Mouse (Mus musculus) brain, adult 10 weeks (tissue): Measurements from ENCODE around the gene Angptl7. TPM values are rescaled to one million over a fixed set of nuclear protein-coding genes. Genes with fewer than 3 reads are reported as not detected.

ENCODE experiments used
- polyA plus RNA-seq: library from polyadenylated mRNA; stranded (reverse); fragments of 350-450 nt; fragmentation: Illumina TruSeq; extraction: RNeasy Lipid Tissue Mini Kit (QIAGEN cat#74804); gene quantifications from one replicate; pipeline ENCODE4 v1.2.3, GENCODE M21; 2015; ENCODE audit warnings: low read depth, low replicate concordance

Angptl7 gene
- polyA plus RNA-seq: 0.40 TPM

GRCm38 (mm10) chr4:148500410-148500867, at the start of gene Angptl7:
Gene Angptl7, minus strand, starts transcription at chr4:148500460.

GRCm38 (mm10) chr4:148448179-148448852, 51.9 kb downstream of the Angptl7 start, which contains the start of gene Mtor:
Gene Mtor, plus strand, starts transcription at chr4:148448611.

Other genes starting within 250 kb of the Angptl7 start
- gene Disp3, start 212.5 kb downstream of the Angptl7 start, polyA plus RNA-seq: 12.1 TPM
- gene Ubiad1, start 55.7 kb downstream of the Angptl7 start, polyA plus RNA-seq: 7.9 TPM
- gene Mtor, start 51.8 kb downstream of the Angptl7 start, polyA plus RNA-seq: 36.0 TPM
- 41.6 TPM for gene Exosc10, start 58.0 kb upstream of the Angptl7 start, polyA plus RNA-seq
- gene Srm, start 91.0 kb upstream of the Angptl7 start, polyA plus RNA-seq: 71.7 TPM
- gene Masp2, start 102.1 kb upstream of the Angptl7 start, polyA plus RNA-seq: 0.73 TPM
- gene Tardbp, start 126.6 kb upstream of the Angptl7 start, polyA plus RNA-seq: 214 TPM
- gene Gm572, start 142.9 kb upstream of the Angptl7 start, polyA plus RNA-seq: not detected